Mouse (Mus musculus): ENCODE results near the gene Grem1.
A peak's percentile ranks its signal among the peaks of the same experiment; 100 is the strongest.

Gene Grem1

GRCm38 (mm10) chr2:113758311-113759161, at the start of gene Grem1:
Gene Grem1, minus strand, starts transcription at chr2:113758646.
- DNase-seq = peak; percentile 39

- peak; percentile 76 for DNase-seq
These were observed 49.2 kb upstream of the Grem1 start for GRCm38 (mm10) chr2:113807640-113808039.

GRCm38 (mm10) chr2:113806851-113807577, 48.6 kb upstream of the Grem1 start:
- no peak for DNase-seq

- no peak for DNase-seq
These were observed 47.3 kb upstream of the Grem1 start for GRCm38 (mm10) chr2:113805765-113806164.

- DNase-seq = no peak
These were observed 45.3 kb upstream of the Grem1 start for GRCm38 (mm10) chr2:113803753-113804152.

GRCm38 (mm10) chr2:113800846-113801245, 42.4 kb upstream of the Grem1 start:
- DNase-seq = no peak

- DNase-seq = no peak
These were observed 40.2 kb upstream of the Grem1 start for GRCm38 (mm10) chr2:113798605-113799004.

- DNase-seq = no peak
These were observed 36.7 kb upstream of the Grem1 start for GRCm38 (mm10) chr2:113795186-113795585.

- no peak for DNase-seq
These were observed 35.1 kb upstream of the Grem1 start for GRCm38 (mm10) chr2:113793521-113793920.

GRCm38 (mm10) chr2:113788821-113789387, 30.5 kb upstream of the Grem1 start:
- DNase-seq = no peak

GRCm38 (mm10) chr2:113787882-113788281, 29.4 kb upstream of the Grem1 start:
- DNase-seq = no peak

GRCm38 (mm10) chr2:113784851-113785250, 26.4 kb upstream of the Grem1 start:
- DNase-seq = no peak

- no peak for DNase-seq
These were observed 23.1 kb upstream of the Grem1 start for GRCm38 (mm10) chr2:113781521-113781920.

GRCm38 (mm10) chr2:113781107-113781506, 22.7 kb upstream of the Grem1 start:
- no peak for DNase-seq

GRCm38 (mm10) chr2:113779336-113779735, 20.9 kb upstream of the Grem1 start:
- no peak for DNase-seq

- no peak for DNase-seq
These were observed 19.6 kb upstream of the Grem1 start for GRCm38 (mm10) chr2:113778036-113778435.

- DNase-seq = no peak
These were observed 17.9 kb upstream of the Grem1 start for GRCm38 (mm10) chr2:113776297-113776696.

GRCm38 (mm10) chr2:113774150-113774805, 15.8 kb upstream of the Grem1 start:
- DNase-seq = no peak

GRCm38 (mm10) chr2:113768541-113769303, 10.3 kb upstream of the Grem1 start:
- DNase-seq = no peak

GRCm38 (mm10) chr2:113765885-113766284, 7.4 kb upstream of the Grem1 start:
- no peak for DNase-seq

- no peak for DNase-seq
These were observed 6.5 kb upstream of the Grem1 start for GRCm38 (mm10) chr2:113764968-113765367.

Measured in right cerebral cortex, postnatal 4 days (tissue).